Mouse (Mus musculus) brain, embryonic 18.5 days (tissue): ENCODE results near the gene Spns2.
"Not testable (repeated sequence)": the region's sequence is repeated elsewhere in the genome, so short reads cannot be mapped to it uniquely, and the experiment has no call there.

Source experiments
- DNase-seq: peaks from one replicate; pipeline ENCODE4 v3.0.0-alpha.2; 2012; ENCODE audit warnings: low read depth, low spot score

Gene Spns2

DNA sequence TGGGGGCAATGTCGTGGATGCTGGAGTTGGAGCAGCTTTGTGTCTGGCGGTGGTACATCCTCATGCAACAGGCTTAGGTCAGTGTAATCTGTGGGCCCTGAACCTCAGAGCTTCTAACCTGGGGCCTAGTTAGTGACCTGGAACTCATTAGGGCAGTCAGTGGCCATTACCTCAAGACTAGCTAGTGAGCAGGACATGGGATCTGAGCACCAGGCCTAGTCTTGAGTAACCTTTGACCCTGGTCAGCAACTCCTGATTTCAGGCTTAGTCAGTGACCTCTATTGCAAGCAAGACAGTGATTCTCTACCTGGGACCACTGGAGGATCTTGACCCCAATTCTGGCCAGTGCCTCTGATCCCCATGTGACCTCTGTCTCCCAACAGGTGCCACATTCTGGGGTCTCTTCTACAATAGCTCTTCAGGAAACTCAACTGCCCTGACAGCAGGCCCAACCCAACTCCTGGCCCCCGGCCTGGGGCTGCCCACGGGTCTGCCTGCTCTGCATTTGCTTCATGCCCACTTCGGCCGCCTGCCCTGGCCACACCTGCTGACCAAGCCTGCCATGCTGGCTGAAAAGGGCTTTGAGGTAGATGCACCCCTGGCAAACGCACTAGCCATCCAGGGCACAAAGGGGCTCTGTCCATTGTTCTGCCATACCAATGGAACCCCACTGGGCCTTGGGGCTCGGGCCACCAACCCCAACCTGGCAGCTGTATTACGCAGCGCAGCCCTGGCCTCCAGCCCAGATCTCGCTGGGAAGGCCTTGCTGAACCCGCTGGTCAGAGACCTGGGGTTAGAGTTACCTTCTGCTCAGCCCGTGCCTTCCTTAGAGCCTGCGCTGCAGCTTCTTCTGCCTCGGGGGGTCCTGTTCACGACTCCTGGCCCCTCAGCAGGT lies 52.7 kb downstream of the Spns2 start:
- DNase-seq = no peak

DNA sequence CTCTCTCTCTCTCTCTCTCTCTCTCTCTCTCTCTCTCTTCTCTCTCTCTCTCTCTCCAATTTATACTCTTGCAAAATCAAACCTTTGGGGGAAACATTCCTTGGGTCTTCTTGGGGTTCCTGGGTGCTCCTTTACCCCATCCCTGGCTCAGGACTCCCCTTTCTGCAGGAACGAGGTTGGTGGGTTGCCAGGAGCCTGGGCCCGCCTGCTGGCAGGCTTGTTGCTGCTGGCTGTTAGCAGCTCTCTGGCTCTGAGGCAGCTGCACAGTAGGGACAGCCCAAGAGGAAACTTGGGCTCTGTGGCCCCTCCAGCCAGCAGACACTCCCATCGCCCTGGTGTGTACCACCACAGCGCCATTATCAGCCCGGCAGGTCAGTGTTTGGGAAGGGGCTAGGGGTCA lies 53.4 kb downstream of the Spns2 start:
- no peak for DNase-seq

DNA sequence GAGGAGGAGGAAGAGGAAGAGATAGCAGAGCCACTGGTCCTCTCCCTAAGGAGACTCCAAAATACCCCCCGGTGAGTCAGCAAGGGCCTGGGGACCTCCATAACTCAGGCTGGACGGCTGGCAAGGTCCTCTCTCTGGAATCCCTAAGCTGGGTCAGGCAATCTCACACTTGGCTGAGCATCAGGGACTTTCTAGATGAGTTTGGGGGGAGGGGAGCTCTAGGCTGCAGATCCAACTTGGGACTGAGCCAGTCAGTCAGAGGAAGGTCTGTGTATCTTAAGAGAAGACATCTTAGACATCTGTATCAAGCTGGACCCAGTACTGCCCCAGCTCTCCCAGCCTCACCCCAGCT lies 54.0 kb downstream of the Spns2 start:
- DNase-seq = no peak

DNA sequence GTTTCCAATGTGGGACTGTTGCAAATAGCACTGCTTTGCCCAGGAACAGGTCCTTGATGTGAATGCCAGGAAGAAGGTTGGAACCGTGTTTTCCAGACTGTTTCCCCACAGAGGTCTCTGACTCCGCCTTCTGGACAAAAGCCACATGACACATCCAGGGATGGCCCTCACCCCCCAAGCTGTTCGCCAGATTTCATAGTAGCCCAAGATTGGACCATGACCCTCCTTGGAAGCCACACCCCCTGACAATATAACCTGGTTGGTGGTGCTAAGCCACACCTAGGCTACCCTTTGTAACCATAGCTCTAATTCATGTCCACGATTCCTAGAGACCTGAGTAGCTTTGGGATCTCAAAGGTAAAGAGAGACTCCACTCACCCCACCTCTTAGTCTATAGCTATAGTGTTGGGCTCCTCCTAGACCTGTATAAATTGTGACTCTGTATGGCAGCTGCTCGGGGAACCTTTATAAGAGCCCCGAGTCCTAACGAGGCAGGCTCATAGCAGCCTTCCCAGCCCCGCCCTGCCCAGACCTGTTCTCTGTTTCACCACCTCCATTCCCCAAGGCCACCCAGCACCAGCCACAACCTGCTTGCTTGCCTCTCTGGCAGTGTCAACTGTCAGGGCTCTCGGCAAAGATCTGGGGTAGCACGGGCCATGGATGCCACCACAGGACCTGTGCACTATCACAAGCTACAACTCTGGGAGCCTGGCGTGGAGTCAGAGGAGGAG lies 54.6 kb downstream of the Spns2 start, which contains the start of gene Ggt6:
Ggt6 (plus strand) TSS at position 564 of the 731 bp plus-strand sequence.
- DNase-seq = no peak

DNA sequence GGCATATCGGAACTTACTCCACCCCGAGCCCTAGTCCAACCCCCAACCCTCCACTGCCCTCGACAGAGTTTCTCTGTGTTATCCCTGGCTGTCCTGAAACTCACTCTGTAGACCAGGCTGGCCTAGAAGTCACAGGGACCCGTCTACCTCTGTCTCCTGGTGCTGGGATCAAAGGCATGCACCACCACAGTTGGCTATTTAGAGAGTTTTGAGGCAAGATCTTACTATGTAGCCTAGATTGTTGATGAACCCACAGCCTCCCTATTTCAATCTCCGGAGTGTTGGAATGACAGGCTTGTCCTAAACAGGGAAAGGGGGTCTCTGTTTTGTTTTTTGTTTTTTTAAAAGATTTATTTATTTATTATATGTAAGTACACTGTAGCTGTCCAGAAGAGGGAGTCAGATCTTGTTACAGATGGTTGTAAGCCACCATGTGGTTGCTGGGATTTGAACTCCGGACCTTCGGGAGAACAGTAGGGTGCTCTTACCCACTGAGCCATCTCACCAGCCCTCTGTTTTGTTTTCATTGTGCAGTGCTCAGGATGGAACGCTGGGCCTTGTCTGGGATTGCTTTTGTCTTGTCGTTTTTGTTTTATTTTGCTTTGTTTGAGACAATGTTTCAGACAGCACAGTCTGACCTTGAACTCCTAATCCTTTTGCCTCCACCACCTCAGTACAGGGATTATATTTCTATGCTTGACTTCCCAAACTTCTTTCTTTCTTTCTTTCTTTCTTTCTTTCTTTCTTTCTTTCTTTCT lies 59.2 kb downstream of the Spns2 start:
- not testable (repeated sequence) for DNase-seq

DNA sequence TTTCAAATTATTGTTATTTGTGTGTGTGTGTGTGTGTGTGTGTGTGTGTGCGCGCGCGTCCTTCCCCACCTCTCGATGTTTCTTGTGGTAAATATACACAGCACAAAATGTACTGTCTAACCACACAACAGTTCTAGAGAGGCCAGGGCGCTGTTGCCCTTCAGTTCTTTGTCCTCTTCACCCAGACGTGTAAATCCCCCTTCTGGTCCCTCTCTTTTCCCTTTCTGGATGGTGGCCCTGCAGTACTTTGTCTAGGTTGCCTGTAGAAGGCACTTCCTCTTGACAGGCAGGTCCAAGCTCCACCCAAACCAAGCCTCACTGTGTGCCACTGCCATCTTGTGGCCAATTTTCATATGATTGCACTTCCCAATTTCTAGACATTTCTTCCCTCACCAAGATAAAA lies 60.4 kb downstream of the Spns2 start:
- DNase-seq = peak; percentile 34

DNA sequence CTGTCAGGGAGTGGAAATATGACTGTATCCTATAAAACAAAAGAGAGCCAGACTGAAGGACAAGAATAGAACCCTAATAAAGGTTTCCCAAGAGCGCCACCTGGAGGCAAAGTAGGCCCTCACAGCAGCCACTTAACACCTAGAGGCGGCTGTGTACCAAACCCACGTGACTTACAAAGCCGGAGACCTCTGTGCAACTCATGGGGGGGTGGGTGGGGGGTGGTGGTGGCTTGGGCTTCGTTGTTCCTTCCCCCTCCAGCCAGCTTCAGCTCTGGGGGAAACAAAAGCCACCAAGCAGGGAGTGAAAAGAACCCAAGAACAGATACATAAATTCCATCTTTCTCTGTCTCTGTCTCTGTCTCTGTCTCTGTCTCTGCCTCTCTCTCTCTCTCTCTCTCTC lies 61.0 kb downstream of the Spns2 start:
- no peak for DNase-seq

DNA sequence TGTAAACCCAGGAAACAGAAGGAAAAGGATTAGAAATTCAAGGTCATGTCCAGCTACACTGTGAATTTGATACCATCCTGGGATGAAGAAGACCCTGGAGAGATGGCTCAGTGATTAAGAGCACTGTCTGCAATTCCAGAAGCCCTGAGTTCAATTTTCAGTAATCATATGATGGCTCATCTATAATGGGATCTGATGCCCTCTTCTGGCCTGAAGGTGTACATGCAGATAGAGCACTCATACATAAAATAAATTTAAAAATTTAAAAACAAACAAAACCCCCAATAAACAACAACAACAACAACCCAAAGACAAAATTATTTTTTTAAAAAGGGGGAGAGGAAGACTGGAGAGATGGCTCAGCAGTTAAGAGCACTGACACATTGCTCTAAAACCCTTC lies 62.8 kb downstream of the Spns2 start:
- DNase-seq = no peak

DNA sequence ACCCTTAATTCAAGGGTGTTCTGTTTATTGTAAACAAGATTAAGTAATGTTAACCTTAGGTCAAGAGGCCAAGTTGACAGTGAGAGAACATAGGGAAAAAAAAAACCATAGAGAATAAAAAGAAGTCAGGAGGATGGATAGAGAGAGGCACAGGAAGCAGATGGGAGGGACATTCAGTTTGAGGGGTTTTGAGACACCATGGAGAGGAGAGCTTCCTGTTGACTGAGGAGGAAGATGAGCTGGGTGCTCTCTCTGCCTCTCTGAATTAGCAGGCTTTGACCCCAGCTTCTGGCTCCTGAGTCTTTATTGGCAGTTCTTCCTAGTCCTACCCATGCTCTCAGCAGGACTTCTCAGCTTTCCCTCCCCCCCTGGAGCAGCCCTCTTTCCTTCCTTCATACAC lies 64.5 kb downstream of the Spns2 start:
- DNase-seq = no peak

DNA sequence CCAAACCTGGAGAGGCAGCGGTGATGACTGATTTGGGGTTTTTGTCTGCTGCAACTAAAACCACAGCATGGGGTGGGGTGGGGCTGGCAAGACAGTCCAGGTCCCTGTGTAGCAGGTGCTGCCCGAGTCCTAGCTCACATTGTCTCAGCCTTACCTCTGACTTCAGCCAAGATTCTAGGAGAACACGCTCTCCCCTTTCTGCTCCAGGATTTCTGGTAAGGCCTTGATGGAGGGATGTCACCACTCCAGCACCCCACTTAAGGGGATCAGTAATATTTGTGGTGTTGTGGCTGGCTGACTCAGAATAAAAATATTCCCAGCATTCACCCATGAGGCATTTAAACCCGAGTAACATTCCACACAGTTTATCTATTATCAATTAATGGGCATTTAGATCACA lies 66.0 kb downstream of the Spns2 start:
- no peak for DNase-seq

DNA sequence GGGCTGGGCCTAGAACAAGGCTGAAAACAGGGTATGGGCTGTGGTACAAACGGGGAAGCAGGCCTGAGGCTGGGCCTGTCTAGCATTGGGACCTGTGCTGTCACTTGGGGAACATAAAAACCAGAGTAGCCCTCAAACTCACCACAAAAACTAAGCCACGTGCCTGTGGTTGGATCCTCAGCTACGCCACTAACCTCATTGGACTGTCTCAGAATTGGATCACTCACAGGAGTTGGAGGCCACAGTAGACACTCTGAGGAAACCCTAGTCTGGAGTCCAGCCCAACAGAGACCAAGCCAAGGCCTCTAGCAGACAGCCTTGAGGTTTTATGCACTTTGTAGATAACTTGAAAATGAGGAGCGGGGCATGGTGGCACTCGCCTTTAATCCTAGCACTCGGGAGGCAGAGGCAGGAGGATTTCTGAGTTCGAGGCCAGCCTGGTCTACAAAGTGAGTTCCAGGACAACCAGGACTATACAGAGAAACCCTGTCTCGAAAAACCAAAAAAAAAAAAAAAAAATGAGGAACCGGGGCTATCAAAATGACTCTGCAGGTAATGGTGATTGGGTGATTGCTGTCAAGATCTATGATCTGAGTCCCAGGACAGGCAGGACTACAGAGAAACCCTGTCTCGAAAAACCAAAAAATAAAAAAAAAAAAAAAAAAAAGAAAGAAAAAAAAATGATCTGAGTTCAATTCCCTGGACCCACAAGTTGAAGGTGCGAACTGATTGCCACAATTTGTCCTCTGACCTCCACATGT lies 68.0 kb downstream of the Spns2 start:
- no peak for DNase-seq

DNA sequence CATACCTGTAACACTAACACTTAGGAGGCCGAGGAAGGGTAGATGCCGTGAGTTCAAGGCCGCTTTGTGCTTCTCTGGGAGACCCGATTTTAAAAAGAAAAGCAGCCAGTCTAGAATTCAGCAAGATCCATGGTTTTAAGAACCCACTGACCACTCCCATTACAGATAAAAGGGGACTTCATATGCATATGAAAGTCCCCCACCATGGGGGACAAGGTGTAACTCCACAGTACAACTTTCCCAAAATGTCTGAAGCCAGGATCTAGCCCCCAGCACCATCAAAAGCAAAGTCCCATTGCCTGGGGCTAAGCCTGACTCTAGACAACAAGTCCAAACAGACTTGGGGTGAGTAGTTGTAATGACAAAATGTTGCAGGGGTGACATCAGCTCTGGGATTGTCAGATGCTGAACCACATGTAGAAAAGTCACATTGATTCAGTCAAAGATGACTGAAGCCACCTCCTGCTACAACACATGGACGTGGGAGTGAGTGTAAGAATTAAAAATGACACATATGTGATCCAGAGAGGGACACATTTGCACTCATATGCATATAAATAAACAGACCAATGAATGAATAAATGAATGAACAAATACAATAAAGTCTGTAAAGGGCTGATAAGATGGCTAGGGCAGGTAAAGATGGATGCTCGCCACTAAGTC lies 69.1 kb downstream of the Spns2 start:
- DNase-seq = no peak

DNA sequence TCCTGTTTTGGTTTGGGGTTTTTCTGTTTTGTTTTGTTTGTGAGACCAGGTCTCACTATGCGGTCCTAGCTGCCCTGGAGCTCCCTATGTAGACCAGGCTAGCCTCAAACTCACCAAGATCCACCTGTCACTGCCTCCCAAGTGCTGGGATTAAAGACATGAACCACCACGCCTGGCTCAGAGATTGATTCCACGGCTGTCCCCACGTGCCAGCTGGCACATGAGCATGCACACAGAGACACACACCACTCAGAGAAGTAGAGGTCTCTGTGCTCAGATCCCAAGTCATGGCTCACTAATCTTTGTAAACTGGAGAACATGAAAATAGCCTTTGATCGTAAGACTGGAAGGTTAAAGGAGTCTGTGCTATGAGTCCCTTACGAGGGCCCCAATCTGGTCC lies 70.7 kb downstream of the Spns2 start:
- no peak for DNase-seq

DNA sequence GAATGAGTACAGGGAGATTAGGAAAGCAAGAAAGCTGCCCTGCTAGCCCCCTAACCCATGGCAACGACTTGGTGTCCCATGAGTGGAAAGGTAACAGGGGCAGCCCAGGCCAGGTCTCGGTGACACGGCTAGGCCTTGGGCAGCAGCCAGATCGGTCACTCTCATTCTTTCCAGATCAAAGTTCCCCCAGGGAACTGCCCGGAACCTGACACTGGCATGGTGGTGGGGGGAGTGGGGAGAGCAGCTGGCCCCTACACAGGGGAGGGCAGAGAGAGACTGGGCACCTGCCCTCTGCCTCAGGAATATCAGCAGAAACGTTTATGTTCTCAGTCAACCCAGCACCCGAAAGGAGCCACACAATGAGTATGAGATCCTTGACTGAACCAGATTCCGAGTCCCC lies 71.5 kb downstream of the Spns2 start:
- DNase-seq = no peak

DNA sequence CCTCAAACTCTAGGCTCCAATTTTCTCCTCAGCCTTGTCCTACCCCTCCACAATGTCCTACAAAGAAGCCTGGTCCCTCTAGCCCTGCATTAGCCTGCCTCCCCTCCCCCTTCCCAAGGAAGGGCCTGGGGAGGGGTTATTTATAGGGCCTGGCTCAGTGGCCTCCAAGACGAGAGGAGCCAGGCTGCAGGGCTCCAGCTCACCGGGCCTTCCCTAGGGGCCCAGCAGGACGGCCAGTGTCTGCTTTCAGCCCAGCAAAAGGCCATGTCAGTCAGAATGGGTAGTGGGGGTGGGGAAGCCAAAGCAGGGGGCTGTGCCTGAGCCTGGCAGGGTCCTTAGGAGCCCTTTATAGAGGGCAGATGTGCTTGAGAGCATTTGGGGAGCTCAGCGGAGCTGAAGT lies 72.3 kb downstream of the Spns2 start:
- no peak for DNase-seq

DNA sequence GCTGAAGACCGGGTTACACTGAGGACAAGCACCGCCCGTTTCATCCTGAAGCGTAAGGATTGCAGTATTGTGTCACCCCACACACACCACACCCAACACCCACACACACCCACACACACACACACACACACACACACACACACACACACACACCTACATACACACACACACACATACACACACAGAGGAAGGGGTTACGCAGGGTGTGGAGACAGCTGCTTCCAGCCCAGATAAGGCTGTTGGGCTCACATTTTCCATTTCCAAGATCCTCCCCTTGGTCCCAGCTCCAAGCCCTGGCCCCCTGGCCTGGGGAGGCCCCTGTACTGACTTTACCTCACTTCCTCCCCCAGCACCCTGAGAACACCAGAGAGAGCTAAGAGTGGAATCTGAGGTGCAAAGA lies 73.0 kb downstream of the Spns2 start:
- DNase-seq = no peak

DNA sequence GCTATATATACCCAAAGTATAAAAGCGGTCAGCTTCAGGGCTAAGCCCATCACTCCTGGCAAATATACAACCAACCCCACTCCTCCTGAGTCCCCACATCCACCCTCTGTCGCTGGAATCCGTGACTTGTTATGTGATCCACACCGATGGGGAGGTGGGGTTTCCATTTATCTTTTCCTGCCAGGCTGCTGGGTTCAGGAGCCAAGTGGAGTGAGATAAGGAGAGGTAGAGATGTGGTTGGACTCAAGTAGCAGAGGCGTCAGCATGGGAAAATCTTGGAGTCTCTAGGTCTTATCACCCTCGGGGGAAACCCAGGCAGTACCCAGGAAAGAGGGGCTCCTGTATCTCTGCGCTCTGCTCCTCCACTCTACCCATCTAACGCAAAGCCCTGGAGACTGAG lies 74.5 kb downstream of the Spns2 start:
- DNase-seq = no peak

DNA sequence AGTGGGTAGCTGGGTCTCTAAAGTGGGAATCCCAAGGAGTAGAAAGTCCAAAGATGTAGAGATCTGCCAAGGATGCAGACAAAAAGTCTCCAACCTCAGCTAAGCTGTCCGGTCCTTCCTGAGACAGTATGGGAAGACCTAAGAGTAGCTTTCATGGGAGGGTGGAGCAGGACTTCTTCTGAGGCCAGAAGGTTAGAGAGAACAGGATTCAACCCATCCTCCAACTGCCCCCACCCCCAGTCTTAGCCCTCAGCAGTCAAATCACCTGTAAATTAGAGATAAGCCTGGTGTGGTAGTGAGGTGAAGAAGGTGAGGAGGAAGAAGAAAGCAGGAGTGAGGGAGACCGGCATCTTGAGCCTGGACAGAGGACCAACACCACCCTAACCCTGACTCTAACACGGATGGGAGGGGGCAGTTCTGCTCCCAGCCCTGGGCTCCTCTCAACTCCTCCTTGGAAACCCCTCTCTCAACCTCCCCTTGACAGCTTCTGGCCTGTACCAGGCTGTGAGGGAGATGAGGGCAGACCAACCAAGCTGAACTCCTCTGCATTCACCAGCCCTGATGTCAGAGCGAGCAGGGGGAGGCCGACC lies 76.0 kb downstream of the Spns2 start:
- no peak for DNase-seq

DNA sequence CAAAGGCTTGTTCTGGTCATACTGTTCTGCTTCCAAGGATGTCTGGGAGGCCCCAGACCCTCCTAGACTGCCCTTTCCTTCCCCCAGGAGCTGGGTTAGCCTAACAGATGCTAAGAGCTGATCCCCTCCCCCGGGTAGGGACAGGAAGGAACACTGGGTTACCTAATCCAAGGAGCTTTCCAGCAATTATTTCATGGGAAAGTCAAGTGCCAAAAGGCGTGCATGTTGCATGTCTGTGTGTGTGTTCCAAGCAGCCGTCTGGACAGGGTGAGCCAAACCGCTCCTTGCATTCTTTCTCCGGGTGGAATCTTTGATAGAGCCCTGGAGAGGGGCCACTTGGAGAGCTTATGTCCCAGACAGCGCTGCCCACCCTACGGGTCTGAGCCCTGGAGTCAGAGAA lies 76.7 kb downstream of the Spns2 start:
- DNase-seq = no peak

DNA sequence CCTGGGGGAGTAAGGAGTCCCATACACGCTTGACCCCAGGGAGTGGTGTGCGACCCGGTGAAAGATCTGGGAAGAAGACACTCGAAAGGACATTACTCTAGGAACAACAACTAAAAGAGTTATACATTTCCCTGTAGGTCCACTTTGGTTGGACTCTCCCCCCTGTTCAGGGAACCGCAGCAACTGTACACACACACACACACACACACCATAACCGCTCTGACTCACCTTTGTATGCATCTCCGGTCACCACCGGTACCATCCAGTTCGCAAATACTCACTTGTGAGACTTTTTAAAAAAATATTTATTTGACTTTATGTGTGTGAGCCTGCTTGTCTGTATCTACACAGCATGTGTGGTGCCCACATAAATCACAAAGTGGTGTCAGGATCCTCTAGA lies 77.8 kb downstream of the Spns2 start:
- no peak for DNase-seq
